Mouse (Mus musculus): ENCODE data around the gene Tmem200b. TPM values are rescaled to one million over a fixed set of nuclear protein-coding genes. Genes with fewer than 3 reads are reported as not detected.

Gene Tmem200b
- 2.3 TPM for polyA plus RNA-seq (2012; fragmentation: generic; extraction: Trizol)
- long read RNA-seq, experiment 1: 0 reads
- long read RNA-seq, experiment 2, partial matches to known transcripts: 0 of 1 reads
- long read RNA-seq, experiment 2, other reads (novel, unspliced or antisense): 0 of 1 reads

DNA sequence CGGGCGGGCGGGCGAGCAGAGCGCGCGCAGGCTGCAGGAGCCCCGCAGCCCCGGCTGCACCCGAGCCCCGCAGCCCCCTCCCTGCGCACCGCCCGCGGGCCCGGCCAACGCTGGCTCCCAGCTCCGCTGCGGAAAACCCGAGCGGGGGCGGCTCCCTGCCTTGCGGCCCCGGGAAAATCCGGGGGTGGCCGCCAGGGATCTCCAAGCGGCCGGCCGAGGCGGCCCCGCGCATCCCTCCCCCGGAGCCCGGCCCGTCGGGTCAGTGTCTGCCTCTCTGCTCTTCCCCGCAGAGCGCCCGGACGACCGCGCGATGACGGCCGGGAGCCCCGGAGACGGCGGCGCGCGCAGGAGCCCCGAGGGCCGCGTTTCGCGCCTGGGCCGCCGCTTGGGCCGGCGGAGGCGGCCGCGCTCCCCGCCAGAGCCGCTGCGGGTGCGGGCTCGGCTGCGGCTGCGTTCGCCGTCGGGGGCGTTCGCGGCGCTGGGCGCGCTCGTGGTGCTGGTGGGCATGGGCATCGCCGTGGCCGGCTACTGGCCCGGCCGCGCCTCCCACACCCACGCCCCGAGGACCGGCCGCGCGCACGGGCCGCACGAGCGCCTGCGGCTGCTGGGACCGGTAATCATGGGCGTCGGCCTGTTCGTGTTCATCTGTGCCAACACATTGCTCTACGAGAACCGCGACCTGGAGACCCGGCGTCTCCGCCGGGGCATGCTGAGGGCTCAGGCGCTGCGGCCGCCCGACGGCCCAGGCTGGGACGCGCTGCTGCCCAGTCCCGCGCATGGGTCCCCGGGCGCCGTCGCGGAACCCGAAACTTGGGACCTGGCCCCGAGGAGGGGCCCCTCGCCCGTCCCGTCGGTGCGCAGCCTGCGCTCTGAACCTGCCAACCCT, at the start of gene Tmem200b:
Gene Tmem200b, plus strand, starts transcription at position 311 of the 886 bp plus-strand sequence.
- H3K79me3 ChIP-seq (ENCODE audit: low read depth): no peaks in the 10 kb centered on the region
- no peaks in the 10 kb centered on the region for H3K79me2 ChIP-seq (ENCODE audit: control insufficient read depth, insufficient read depth)
- H3ac ChIP-seq (ENCODE audit: control insufficient read depth, insufficient read length, low read depth): peak within 1 kb of the TSS; percentile 63
- no peaks in the 10 kb centered on the region for H3K27me3 ChIP-seq (ENCODE audit: control insufficient read depth, insufficient read depth, insufficient read length)
- peak within 1 kb of the TSS; percentile 6 for H3K4me3 ChIP-seq (ENCODE audit: insufficient read depth, poor library complexity, severe bottlenecking)
- H3K36me3 ChIP-seq (ENCODE audit: control insufficient read depth, insufficient read depth): no peaks in the 10 kb centered on the region
- TF ChIP-seq MAX (IDR thresholded peaks at IDR 0.05): no peak
- no peak for TF ChIP-seq USF1 (IDR thresholded peaks at IDR 0.05; ENCODE audit: low read depth)
- TF ChIP-seq FOSL1 (IDR thresholded peaks at IDR 0.05; ENCODE audit: insufficient read depth, low read length, poor library complexity, severe bottlenecking): no peak
- TF ChIP-seq CTCF (IDR thresholded peaks at IDR 0.05; ENCODE audit: control insufficient read depth, insufficient read depth, insufficient read length): no peak
- no peak for TF ChIP-seq CEBPB (IDR thresholded peaks at IDR 0.05; ENCODE audit: low read depth)
- TF ChIP-seq MYOD1 (IDR thresholded peaks at IDR 0.05; ENCODE audit: control insufficient read depth, insufficient read length, low read depth): no peak
- no peak for TF ChIP-seq MYOG (IDR thresholded peaks at IDR 0.05; ENCODE audit: control insufficient read depth, extremely low read depth, insufficient read length)

DNA sequence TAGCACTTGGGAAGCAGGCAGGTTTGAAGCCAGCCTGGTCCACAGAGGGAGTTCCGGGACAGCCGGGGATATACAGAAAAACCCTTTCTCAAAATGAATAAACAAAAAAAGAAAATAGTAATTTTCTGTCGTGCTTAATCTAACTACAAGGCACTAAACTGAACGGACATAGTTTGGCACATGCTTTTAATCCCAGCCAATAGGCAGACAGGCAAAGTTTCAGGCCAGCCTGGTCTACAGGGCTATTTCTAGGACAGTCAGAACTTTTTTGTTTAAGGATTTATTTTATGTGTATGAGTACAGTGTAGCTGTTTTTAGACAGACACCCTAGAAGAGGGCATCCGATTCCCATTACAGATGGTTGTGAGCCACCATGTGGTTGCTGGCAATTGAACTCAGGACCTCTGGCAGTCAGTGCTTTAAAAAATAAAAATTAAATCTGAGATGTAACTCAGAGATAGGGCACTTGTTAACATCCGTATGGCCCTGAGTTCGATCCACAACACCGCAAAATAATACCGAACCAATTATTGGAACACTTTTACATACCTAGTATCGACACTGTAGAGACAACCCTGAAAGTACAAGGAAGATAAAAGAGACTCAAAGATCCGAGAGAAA, 48.8 kb upstream of the Tmem200b start:
- Histone ChIP-seq H3ac (ENCODE audit: control insufficient read depth, insufficient read length, low read depth) (peak overlapping the region; percentile 76), H3K4me3 (ENCODE audit: insufficient read depth, poor library complexity, severe bottlenecking) (peak overlapping the region; percentile 89)

DNA sequence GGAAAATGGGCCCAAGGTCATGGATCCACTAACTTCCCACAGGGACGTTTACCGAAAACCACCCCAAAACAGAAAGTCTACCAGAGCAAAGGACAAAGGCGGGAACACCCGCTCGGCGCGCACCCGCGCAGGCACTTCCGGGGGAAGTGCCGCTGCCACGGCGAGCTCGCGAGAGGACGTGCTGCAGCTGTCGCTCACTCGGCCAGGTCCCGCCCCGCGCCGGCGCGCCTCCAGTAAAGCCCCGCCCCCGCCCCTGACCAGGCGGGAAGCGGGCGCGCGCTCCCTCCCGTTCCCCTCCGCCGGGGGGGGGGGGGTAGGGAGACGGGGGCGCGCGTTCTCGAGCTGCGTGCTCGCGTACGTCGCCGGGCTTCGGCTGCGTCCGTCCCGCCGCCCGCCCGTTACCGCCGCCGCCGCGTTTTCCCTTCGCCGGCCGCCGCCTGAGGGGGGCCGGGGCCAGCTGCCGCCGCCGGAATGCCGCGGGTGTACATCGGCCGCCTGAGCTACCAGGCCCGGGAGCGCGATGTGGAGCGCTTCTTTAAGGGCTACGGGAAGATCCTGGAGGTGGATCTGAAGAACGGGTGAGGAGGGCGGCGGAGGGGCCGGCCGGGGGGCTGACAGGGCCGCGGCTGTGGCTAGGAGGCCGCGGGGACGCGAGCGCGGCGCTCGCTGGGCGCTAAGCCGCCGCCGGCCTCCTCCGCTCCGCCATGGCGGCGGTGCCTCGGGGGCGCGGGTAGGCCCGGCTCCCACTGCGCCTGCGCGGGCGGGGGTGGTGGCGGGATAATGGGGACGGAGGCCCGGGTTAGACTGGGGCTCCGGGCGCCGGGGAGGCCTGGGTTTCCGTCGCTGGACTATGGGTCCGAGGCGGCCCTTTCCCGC, 48.0 kb upstream of the Tmem200b start, which contains the start of gene Srsf4:
Gene Srsf4, plus strand, starts transcription at position 325 of the 876 bp plus-strand sequence.
- Histone ChIP-seq H3K27me3 (ENCODE audit: control insufficient read depth, insufficient read depth, insufficient read length) (no peaks in the 10 kb centered on the region), H3K79me2 (ENCODE audit: control insufficient read depth, insufficient read depth) (peaks cover 64% of the 10 kb centered on the region), H3K4me3 (ENCODE audit: insufficient read depth, poor library complexity, severe bottlenecking) (peak within 1 kb of the TSS; percentile 89), H3K36me3 (ENCODE audit: control insufficient read depth, insufficient read depth) (no peaks in the 10 kb centered on the region), H3K79me3 (ENCODE audit: low read depth) (peaks cover 50% of the 10 kb centered on the region), H3ac (ENCODE audit: control insufficient read depth, insufficient read length, low read depth) (peak within 1 kb of the TSS; percentile 91)
- no peak for TF ChIP-seq USF1 (IDR thresholded peaks at IDR 0.05; ENCODE audit: low read depth)
- TF ChIP-seq MAX (IDR thresholded peaks at IDR 0.05): peak; percentile 94
- peak; percentile 40 for TF ChIP-seq MYOD1 (IDR thresholded peaks at IDR 0.05; ENCODE audit: control insufficient read depth, insufficient read length, low read depth)

More for the DNA sequence above, 48.8 kb upstream of the Tmem200b start:
- Histone ChIP-seq H3K79me2 (ENCODE audit: control insufficient read depth, insufficient read depth) (peaks cover 56% of the 10 kb centered on the region), H3K27me3 (ENCODE audit: control insufficient read depth, insufficient read depth, insufficient read length) (no peaks in the 10 kb centered on the region), H3K36me3 (ENCODE audit: control insufficient read depth, insufficient read depth) (peaks cover 3% of the 10 kb centered on the region), H3K79me3 (ENCODE audit: low read depth) (peaks cover 42% of the 10 kb centered on the region)
- TF ChIP-seq FOSL1 (IDR thresholded peaks at IDR 0.05; ENCODE audit: insufficient read depth, low read length, poor library complexity, severe bottlenecking) (no peak), CTCF (IDR thresholded peaks at IDR 0.05; ENCODE audit: control insufficient read depth, insufficient read depth, insufficient read length) (no peak), MYOD1 (IDR thresholded peaks at IDR 0.05; ENCODE audit: control insufficient read depth, insufficient read length, low read depth) (no peak)

DNA sequence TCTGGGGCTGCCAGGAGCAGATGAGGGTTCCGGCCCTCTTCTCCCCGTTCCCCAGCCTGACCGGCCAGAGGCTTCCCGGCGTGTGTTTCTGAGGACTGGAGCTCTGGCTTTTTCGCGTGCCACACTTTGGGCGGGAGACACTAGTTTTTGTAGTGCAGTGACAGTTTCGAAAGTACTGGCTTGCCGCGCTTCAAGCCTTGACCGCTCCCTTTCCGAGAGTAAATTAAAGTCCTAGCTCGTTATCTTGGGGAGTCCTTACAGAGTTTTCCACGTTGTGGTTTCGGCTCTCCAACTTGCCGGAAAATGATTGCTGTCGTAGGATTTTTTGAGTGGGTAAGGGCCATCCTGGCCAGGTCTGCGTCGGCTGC, 47.4 kb upstream of the Tmem200b start:
- TF ChIP-seq MYOG (IDR thresholded peaks at IDR 0.05; ENCODE audit: control insufficient read depth, extremely low read depth, insufficient read length) (no peak), MAX (IDR thresholded peaks at IDR 0.05) (no peak), CEBPB (IDR thresholded peaks at IDR 0.05; ENCODE audit: low read depth) (no peak), CTCF (IDR thresholded peaks at IDR 0.05; ENCODE audit: control insufficient read depth, insufficient read depth, insufficient read length) (no peak), USF1 (IDR thresholded peaks at IDR 0.05; ENCODE audit: low read depth) (no peak), MYOD1 (IDR thresholded peaks at IDR 0.05; ENCODE audit: control insufficient read depth, insufficient read length, low read depth) (no peak), FOSL1 (IDR thresholded peaks at IDR 0.05; ENCODE audit: insufficient read depth, low read length, poor library complexity, severe bottlenecking) (no peak)
- peak overlapping the region; percentile 91 for H3ac ChIP-seq (ENCODE audit: control insufficient read depth, insufficient read length, low read depth)
- peaks cover 56% of the 10 kb centered on the region for H3K79me3 ChIP-seq (ENCODE audit: low read depth)
- H3K79me2 ChIP-seq (ENCODE audit: control insufficient read depth, insufficient read depth): peaks cover 70% of the 10 kb centered on the region
- peak overlapping the region; percentile 89 for H3K4me3 ChIP-seq (ENCODE audit: insufficient read depth, poor library complexity, severe bottlenecking)
- H3K27me3 ChIP-seq (ENCODE audit: control insufficient read depth, insufficient read depth, insufficient read length): no peaks in the 10 kb centered on the region
- H3K36me3 ChIP-seq (ENCODE audit: control insufficient read depth, insufficient read depth): no peaks in the 10 kb centered on the region

DNA sequence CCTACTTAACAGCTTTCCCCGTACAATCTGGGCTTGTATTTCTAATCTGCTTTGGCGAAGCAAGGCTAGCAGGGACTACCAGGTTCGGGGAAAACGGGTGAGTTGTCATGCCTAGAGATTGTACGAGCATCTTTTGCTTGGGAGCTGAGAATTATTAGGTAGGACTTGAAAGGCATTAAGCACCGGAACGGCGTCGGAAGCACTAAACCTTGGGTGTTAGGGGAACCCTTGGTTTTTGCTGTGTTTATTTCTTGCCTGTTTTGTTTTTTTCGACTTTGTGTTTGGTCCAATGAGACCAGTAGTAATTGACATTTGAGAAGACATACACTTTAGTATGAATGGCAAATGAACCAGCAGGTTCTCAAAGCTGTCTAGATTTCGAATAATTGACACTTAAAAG, 47.0 kb upstream of the Tmem200b start:
- H3K27me3 ChIP-seq (ENCODE audit: control insufficient read depth, insufficient read depth, insufficient read length): no peaks in the 10 kb centered on the region
- peak overlapping the region; percentile 89 for H3K4me3 ChIP-seq (ENCODE audit: insufficient read depth, poor library complexity, severe bottlenecking)
- no peak for TF ChIP-seq CTCF (IDR thresholded peaks at IDR 0.05; ENCODE audit: control insufficient read depth, insufficient read depth, insufficient read length)
- no peak for TF ChIP-seq MAX (IDR thresholded peaks at IDR 0.05)
- TF ChIP-seq FOSL1 (IDR thresholded peaks at IDR 0.05; ENCODE audit: insufficient read depth, low read length, poor library complexity, severe bottlenecking): no peak
- H3K79me3 ChIP-seq (ENCODE audit: low read depth): peaks cover 60% of the 10 kb centered on the region
- H3K79me2 ChIP-seq (ENCODE audit: control insufficient read depth, insufficient read depth): peaks cover 74% of the 10 kb centered on the region
- H3K36me3 ChIP-seq (ENCODE audit: control insufficient read depth, insufficient read depth): no peaks in the 10 kb centered on the region
- peak overlapping the region; percentile 91 for H3ac ChIP-seq (ENCODE audit: control insufficient read depth, insufficient read length, low read depth)
